Mouse (Mus musculus): ENCODE results near the gene Tgm1.

DNA sequence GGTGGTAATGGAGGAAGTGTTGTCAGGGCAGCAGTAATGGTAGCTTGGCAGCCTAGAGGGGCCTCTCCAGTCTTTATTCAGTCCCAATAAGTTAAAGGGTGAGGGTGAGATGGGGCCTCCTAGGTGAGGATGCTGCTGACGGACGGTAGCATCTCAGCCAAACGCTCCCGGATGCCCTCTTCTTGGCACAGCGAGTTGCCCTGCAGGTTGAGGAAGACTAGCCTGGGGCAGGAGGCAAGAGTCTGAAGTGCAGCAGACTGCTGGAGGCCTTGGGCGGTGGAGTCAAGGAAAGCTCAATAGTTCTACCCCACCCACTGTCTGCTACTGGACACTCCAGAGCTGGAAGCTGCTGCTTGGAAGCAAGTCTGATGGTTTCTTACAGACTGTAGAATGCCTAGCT lies 2.5 kb upstream of the Tgm1 start:
- TF ChIP-seq CTCF (IDR thresholded peaks at IDR 0.05; ENCODE audit: low read depth) (no peak), EP300 (IDR thresholded peaks at IDR 0.05; ENCODE audit: low read depth) (no peak)
